ENCODE assay signal across 8 mouse cellular contexts in the genomic region with DNA sequence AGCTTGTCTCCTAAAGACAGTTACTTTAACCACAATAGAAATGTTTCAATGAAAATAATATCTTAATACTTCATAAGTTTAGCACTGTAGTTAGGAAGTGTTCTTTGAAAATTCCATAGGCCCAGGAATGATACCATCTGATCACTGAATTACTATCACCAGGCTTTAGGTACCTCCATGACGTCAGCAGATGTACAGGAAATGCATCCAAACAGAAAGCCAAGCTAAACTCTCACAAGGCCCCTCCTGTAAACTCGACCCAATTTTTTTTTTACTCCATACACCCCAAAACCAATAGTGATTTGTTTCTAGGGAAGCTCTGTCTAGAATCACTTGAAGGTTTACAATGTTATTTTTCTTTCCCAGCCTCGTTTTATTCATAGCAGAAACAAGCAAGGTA. TPM values are rescaled to one million over a fixed set of nuclear protein-coding genes. Genes with fewer than 3 reads are reported as not detected.
DNase-seq lines count a peak whose midpoint lies in the region; ATAC-seq and TF ChIP-seq lines count a peak whose summit lies in the region.

No protein-coding gene starts in this region.

- H3K27ac ChIP-seq in forebrain, embryonic 10.5 days: peak overlapping the region; percentile 99
- peak overlapping the region; percentile 94 for H3K27ac ChIP-seq in liver, embryonic 13.5 days

- peak overlapping the region; percentile 80 for H3ac ChIP-seq in C2C12 (ENCODE audit: control insufficient read depth, insufficient read length, low read depth)

- 7% methylated on average over 3 of the region's 3 CpGs for WGBS in forebrain, embryonic 10.5 days
- 0% methylated on average over 3 of the region's 3 CpGs for WGBS in liver, embryonic 13.5 days (ENCODE audit: insufficient replicate concordance)

- no peaks in the 10 kb centered on the region for H3K9me3 ChIP-seq in forebrain, embryonic 10.5 days
- no peaks in the 10 kb centered on the region for H3K9me3 ChIP-seq in liver, embryonic 13.5 days (replicated peaks)

- peaks cover 45% of the 10 kb centered on the region for H3K79me2 ChIP-seq in C2C12 (ENCODE audit: control insufficient read depth, insufficient read depth)

- H3K4me3 ChIP-seq in C2C12 (ENCODE audit: insufficient read depth, poor library complexity, severe bottlenecking): peak overlapping the region; percentile 72
- peak overlapping the region; percentile 98 for H3K4me3 ChIP-seq in forebrain, embryonic 10.5 days
- H3K4me3 ChIP-seq in liver, embryonic 13.5 days (replicated peaks): peak overlapping the region; percentile 96

- H3K4me1 ChIP-seq in forebrain, embryonic 10.5 days: peaks cover 16% of the 10 kb centered on the region
- peaks cover 14% of the 10 kb centered on the region for H3K4me1 ChIP-seq in liver, embryonic 13.5 days (replicated peaks)

- H3K9ac ChIP-seq in liver, embryonic 13.5 days: peak overlapping the region; percentile 93

- peak; percentile 27 for DNase-seq in embryo, embryonic 10 days (ENCODE audit: low spot score)
- DNase-seq in embryo, embryonic 9.5 days (ENCODE audit: extremely low spot score): no peak
- DNase-seq in forebrain, embryonic 10.5 days (ENCODE audit: extremely low spot score, low spot score): no peak
- DNase-seq in liver, embryonic 13.5 days: no peak
- no peak for DNase-seq in adrenal gland, postnatal 36 days
- DNase-seq in retina, postnatal 1 day: no peak
- DNase-seq in left cerebral cortex, adult 9 months (ENCODE audit: low spot score in 2 of 2): no peak

- no peaks in the 10 kb centered on the region for H3K27me3 ChIP-seq in C2C12 (ENCODE audit: control insufficient read depth, insufficient read depth, insufficient read length)
- H3K27me3 ChIP-seq in forebrain, embryonic 10.5 days (ENCODE audit: poor library complexity, severe bottlenecking): no peaks in the 10 kb centered on the region
- no peaks in the 10 kb centered on the region for H3K27me3 ChIP-seq in liver, embryonic 13.5 days

- peak overlapping the region; percentile 79 for H3K4me2 ChIP-seq in liver, embryonic 13.5 days

- H3K36me3 ChIP-seq in C2C12 (ENCODE audit: control insufficient read depth, insufficient read depth): peaks cover 42% of the 10 kb centered on the region
- H3K36me3 ChIP-seq in forebrain, embryonic 10.5 days (replicated peaks): peaks cover 42% of the 10 kb centered on the region
- peaks cover 24% of the 10 kb centered on the region for H3K36me3 ChIP-seq in liver, embryonic 13.5 days

- ATAC-seq in liver, embryonic 13.5 days (ENCODE audit: low read depth): no peak

- H3K79me3 ChIP-seq in C2C12 (ENCODE audit: low read depth): peaks cover 29% of the 10 kb centered on the region

- TF ChIP-seq CTCF in C2C12 (IDR thresholded peaks at IDR 0.05; ENCODE audit: control insufficient read depth, insufficient read depth, insufficient read length): no peak

TF ChIP-seq in C2C12, 6 proteins besides CTCF, POLR2A, EP300 and RAD21:
- no peak for TF ChIP-seq MAX (IDR thresholded peaks at IDR 0.05)
- no peak for TF ChIP-seq MYOD1 (IDR thresholded peaks at IDR 0.05; ENCODE audit: control insufficient read depth, insufficient read length, low read depth)
- no peak for TF ChIP-seq MYOG (IDR thresholded peaks at IDR 0.05; ENCODE audit: control insufficient read depth, extremely low read depth, insufficient read length)
- no peak for TF ChIP-seq CEBPB (IDR thresholded peaks at IDR 0.05; ENCODE audit: low read depth)
- no peak for TF ChIP-seq FOSL1 (IDR thresholded peaks at IDR 0.05; ENCODE audit: insufficient read depth, low read length, poor library complexity, severe bottlenecking)

RNA-seq across cellular contexts. Expression of a gene that starts 0.9 kb away (rescaled TPM):
- polyA plus RNA-seq in C2C12 (2012; fragmentation: generic; extraction: Trizol): 2.4 TPM
- polyA plus RNA-seq in forebrain, embryonic 10.5 days (2016; fragmentation: Nextera tagmentation; extraction: Ambion mirVana): 14.9 and 15.8 TPM in 2 replicates
- polyA plus RNA-seq in liver, embryonic 13.5 days (2015; fragmentation: Nextera tagmentation; extraction: Ambion mirVana): 6.2 and 8.1 TPM in 2 replicates
- 1 to 10 TPM; 6.1 to 9.7 TPM for total RNA-seq in adrenal gland, postnatal 36 days (2021)
